Mouse (Mus musculus) urinary bladder, postnatal 10 days (tissue): ENCODE results near the gene Ptprm.

ENCODE experiments used
- DNase-seq: peaks from one replicate; pipeline ENCODE4 v3.0.0; 2022; ENCODE audit warnings: low spot score

Gene Ptprm

DNA sequence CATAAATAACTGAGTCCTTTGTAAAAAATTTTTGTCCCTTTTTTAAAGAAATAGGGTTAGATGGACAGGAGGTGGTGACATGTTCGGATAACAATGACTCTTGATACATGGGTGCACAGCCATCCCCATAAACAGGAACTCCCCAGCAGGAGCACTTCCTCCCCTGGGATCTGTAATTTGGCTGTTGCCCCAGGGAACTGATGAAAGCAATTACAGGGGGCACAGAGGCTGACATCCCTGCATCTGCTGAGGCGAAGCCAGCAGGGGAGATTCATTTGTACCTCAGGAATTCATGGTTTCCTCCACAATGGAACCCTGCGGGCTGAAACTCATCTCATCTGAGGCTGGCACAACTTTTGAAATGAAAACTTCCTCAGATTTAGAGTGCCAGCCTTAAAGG is 140.5 kb downstream of the Ptprm start:
- no peak for DNase-seq

- DNase-seq: no peak
Measured at GRCm38 (mm10) chr17:67209676-67210344, 144.4 kb downstream of the Ptprm start.

GRCm38 (mm10) chr17:67208600-67208999 is 145.7 kb downstream of the Ptprm start:
- DNase-seq: no peak

DNA sequence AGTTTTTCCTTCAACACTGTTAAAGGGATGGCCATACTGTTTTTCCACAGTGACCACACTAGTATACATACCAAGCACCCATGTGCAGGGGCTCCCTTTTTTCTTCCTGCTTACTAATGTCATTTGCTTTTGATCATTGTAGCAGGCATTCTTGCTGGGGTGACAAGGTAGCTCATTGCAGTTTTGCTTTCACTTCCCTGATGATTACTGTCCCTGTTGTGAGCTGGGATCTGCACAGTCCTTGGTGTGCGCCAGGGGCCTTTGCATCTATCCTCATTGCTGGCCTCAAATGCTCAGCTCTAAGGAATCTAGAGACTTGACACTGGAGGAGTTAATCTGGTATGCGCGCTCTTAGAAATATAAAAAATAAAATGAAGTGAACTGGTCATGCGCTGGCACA is 147.3 kb downstream of the Ptprm start:
- DNase-seq: no peak

DNA sequence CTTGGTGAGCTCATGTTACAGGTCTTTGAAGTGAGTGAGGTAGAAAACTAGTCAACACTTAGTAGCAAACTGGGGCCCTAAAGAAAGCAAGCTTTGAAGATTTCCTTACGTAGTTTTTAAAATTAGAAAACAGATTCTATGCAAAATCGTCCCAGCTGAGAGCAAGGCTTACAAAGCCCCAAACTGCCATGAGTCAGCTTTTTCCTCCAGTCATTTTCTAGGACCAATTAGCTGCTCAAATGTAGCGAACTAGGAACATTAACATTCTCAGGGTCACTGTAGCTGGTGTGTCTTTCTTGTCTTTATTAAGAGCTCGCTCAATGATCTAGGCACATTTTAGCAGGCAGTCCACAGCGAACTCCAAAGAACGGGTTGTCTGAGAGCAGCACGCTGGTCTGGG is 153.1 kb downstream of the Ptprm start:
- no peak for DNase-seq

DNA sequence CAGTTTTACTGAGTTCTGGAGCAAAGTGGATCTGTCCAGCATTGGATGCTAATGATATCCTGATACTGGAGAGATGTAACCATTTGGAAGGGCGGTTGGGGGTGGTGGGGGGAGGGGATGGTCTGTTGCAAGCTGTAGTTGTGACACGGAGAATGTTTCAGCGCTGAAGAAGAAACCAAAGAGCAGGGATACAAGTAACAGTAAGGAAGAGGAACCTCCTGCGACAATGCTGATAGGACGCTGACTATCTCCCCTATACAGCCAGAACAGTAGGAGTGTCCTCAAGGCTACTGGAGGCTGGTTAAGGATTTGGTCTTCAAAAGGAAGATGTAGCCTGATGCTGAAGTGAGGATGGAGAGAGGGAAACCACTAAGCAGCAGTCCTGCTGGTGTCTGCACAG is 160.5 kb downstream of the Ptprm start:
- DNase-seq: no peak

DNA sequence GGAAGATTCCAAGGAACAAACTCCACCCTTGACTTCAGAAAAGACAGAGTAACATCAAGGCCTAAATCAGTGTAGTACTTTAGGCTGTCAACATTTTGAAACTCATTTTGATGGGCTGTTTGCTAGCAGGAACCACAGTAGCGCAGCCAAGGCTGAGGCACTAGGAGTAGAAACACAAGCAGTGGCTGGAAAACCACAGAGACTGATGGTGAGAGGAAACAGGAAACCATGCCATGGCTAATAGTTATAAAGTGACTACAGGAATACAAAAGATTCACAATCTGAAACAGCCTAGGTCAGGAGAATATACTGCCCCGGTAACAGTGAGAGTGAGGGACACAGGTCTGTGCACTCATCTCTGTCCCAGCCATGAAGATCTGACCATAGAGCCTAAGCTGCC is 165.7 kb downstream of the Ptprm start:
- DNase-seq: no peak

- no peak for DNase-seq
Measured at GRCm38 (mm10) chr17:67186879-67187278, 167.4 kb downstream of the Ptprm start.

GRCm38 (mm10) chr17:67185942-67186341 is 168.3 kb downstream of the Ptprm start:
- DNase-seq: no peak

GRCm38 (mm10) chr17:67179446-67179845 is 174.8 kb downstream of the Ptprm start:
- DNase-seq: no peak

DNA sequence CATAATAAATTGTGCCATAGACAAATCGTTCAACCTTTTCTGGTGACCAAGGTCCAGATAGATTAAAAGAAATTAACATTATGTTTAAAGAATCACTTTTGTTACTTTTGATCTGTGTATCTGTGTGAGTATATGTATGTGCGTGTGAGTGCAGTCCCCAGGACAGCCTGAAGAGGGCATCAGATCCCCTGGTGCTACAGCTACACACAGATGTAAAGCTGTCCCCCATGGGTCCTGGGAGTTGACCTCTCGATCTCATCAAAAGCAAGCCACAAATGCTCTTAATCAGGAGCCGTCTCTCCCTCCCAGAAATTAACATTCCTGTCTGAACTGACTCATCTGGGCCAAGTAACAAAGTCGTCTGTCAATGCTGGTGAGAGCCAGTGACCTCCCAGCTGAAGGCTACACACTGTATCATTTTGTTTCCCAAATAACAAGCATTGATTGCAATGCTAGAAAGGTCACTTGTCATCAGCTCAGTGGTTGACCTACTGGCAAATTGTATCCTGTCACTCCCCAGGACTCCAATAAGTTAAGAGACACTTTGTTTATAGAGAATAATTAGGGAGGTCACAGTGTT is 175.5 kb downstream of the Ptprm start:
- DNase-seq: no peak

DNA sequence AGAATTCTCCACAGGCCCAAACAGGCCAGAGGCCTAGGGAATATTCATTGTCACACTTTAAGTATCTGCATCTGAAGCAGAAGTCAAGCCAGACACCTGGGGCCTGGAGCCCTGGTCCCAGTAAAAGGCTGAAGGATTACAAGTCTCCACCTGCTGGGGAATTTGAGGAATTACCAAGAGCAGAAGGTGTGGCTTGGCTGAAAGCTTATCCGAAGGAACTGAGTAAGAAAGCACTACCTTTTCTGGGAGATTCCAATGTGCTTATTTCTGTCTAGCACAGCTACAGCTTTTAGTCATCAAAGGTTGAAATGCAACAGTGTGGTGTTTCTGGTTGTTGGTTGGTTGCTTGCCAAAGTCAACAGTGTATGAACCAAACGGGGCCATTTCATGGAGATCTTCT is 178.4 kb downstream of the Ptprm start:
- no peak for DNase-seq

DNA sequence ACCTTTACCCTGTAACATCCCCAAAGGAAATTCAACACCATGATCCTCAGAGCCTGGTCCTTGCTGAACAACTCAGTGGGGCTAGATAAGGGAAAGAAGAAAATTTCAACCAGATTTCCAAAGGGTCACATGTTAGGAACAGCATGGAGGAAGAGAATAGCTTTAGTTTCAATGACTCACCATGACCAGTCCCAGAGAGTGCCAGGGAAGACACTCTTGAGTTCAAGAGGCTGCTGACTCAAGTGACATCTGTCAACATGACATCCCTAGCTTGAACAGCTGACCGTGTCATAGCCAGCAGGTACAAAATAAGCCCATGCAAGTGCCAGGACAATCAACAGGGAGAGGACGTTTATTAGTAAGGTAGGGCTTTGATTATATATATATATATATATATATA is 182.9 kb downstream of the Ptprm start:
- DNase-seq: no peak

GRCm38 (mm10) chr17:67170696-67171095 is 183.6 kb downstream of the Ptprm start:
- no peak for DNase-seq

GRCm38 (mm10) chr17:67165876-67166275 is 188.4 kb downstream of the Ptprm start:
- no peak for DNase-seq

- no peak for DNase-seq
Measured at GRCm38 (mm10) chr17:67159611-67160010, 194.6 kb downstream of the Ptprm start.

DNA sequence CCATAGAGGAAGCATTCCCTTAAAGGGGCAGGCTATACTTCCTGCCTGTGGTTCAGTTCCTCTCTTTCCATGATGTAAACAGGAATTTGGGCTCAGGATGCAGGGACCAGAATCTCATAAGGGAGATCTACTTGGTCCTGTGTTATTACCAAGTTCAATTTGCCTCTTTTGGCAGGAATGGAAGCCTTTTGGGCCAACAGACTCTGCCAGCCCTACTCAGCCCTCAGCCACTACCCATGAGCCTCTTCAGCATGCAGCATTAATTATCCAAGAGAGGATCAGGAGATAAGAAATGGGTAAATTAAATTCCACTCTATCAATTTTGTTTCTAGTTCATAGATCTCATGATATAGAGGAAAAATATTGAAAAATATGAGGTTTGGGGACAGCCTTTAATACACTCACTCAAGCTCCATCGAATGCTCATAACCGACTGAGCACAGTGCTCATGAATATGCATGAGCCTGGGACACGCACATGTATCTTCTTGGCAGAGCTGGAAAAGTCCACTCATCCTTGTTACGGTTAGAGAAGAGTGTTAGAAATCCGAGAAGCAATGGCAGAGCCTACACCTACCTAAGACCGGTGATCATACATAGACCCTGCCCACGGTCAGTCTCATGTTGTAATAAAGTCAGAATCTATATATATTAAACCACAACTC is 197.0 kb downstream of the Ptprm start:
- no peak for DNase-seq

- no peak for DNase-seq
Measured at GRCm38 (mm10) chr17:67152218-67152617, 202.0 kb downstream of the Ptprm start.

GRCm38 (mm10) chr17:67150441-67150840 is 203.8 kb downstream of the Ptprm start:
- DNase-seq: no peak

- no peak for DNase-seq
Measured at GRCm38 (mm10) chr17:67142183-67142756, 212.0 kb downstream of the Ptprm start.

DNA sequence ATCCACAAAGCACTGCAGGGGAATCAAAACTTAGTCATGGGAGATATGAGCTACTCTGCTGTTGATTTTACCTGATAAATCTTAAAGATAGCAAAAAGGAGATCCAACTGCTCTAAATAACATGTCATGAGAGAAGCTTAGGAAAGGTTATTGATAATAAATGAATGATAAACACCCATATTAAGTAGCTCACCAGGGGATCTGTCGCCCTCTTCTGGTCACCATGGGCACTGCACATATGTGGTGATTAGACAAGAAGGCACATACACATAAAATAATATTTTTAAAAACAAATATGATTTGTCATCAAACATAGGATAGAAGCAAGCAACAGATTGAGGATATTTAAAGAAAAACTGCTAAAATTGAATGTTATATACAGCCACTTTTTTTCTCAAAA is 213.8 kb downstream of the Ptprm start:
- DNase-seq: no peak

DNA sequence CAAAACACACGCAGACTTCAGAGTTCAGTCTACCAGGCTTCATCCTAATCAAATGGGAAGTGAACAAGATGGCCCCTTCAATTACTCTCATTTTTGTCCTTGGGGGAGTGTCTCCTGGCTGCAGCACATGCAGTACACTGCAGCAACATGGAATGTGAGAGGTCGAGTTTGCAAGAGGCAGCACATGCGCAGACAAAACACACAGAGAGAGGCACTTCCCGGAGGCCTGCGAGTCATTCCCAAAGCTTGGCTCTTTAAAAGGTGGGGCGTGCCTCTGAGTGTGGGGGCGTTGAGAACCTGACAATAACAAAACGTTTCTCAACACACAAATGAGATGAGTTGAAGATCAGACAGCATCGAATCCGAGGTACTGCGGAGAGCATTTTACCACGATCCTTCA is 215.3 kb downstream of the Ptprm start:
- DNase-seq: no peak

DNA sequence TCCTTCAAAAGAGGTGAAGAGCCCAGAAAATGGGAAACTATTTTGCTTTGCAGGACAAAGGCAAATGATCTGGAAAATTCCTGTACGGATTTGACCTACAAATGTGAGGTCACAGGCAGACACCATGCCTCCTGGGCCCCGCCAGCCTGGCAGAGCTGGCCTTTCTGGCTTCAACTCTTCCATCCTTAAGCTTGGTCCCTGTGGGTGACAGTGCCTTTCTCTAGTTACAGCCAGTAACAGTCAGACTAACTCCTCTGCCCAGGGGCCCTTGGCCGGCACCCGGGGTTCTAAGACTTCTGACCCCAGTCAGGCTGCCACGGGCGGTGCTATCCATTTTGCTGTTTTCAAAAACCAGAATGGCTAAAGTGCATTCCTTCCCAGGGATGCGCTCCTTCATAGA is 217.4 kb downstream of the Ptprm start:
- DNase-seq: no peak
